Mouse (Mus musculus): ENCODE results near the gene Baz1a.
"Not testable (repeated sequence)": the region's sequence is repeated elsewhere in the genome, so short reads cannot be mapped to it uniquely, and the experiment has no call there.

Gene Baz1a

GRCm38 (mm10) chr12:54980939-54981338, 33.2 kb downstream of the Baz1a start:
- DNase-seq (ENCODE audit: low spot score) = no peak

GRCm38 (mm10) chr12:54980532-54980931, 33.6 kb downstream of the Baz1a start:
- DNase-seq (ENCODE audit: low spot score) = no peak

GRCm38 (mm10) chr12:54969033-54969432, 45.1 kb downstream of the Baz1a start:
- DNase-seq (ENCODE audit: low spot score) = no peak

GRCm38 (mm10) chr12:54965532-54966160, 48.5 kb downstream of the Baz1a start:
- no peak for DNase-seq (ENCODE audit: low spot score)

- DNase-seq (ENCODE audit: low spot score) = no peak
Observed at GRCm38 (mm10) chr12:54959569-54959968, 54.6 kb downstream of the Baz1a start.

GRCm38 (mm10) chr12:54956974-54957373, 57.2 kb downstream of the Baz1a start:
- DNase-seq (ENCODE audit: low spot score) = no peak

- DNase-seq (ENCODE audit: low spot score) = no peak
Observed at GRCm38 (mm10) chr12:54956457-54956856, 57.7 kb downstream of the Baz1a start.

GRCm38 (mm10) chr12:54946116-54946515, 68.0 kb downstream of the Baz1a start:
- DNase-seq (ENCODE audit: low spot score) = no peak

GRCm38 (mm10) chr12:54942586-54943157, 71.5 kb downstream of the Baz1a start:
- not testable (repeated sequence) for DNase-seq (ENCODE audit: low spot score)

GRCm38 (mm10) chr12:54937581-54938343, 76.4 kb downstream of the Baz1a start:
- DNase-seq (ENCODE audit: low spot score) = not testable (repeated sequence)

- DNase-seq (ENCODE audit: low spot score) = no peak
Observed at GRCm38 (mm10) chr12:54910387-54910786, 103.8 kb downstream of the Baz1a start.

GRCm38 (mm10) chr12:54892559-54892958, 121.6 kb downstream of the Baz1a start:
- not testable (repeated sequence) for DNase-seq (ENCODE audit: low spot score)

GRCm38 (mm10) chr12:54890426-54890825, 123.7 kb downstream of the Baz1a start:
- no peak for DNase-seq (ENCODE audit: low spot score)

GRCm38 (mm10) chr12:54887580-54888127, 126.5 kb downstream of the Baz1a start:
- DNase-seq (ENCODE audit: low spot score) = no peak

- DNase-seq (ENCODE audit: low spot score) = peak; percentile 75
Observed at GRCm38 (mm10) chr12:54879630-54880029, 134.5 kb downstream of the Baz1a start.

GRCm38 (mm10) chr12:54879211-54879610, 134.9 kb downstream of the Baz1a start:
- no peak for DNase-seq (ENCODE audit: low spot score)

- DNase-seq (ENCODE audit: low spot score) = no peak
Observed at GRCm38 (mm10) chr12:54877875-54878274, 136.3 kb downstream of the Baz1a start.

- DNase-seq (ENCODE audit: low spot score) = no peak
Observed at GRCm38 (mm10) chr12:54876879-54877278, 137.3 kb downstream of the Baz1a start.

GRCm38 (mm10) chr12:54874711-54875110, 139.4 kb downstream of the Baz1a start:
- no peak for DNase-seq (ENCODE audit: low spot score)

GRCm38 (mm10) chr12:54862606-54863535, 151.3 kb downstream of the Baz1a start, which contains the start of gene Cfl2:
Gene Cfl2, minus strand, starts transcription at chr12:54862877.
- DNase-seq (ENCODE audit: low spot score) = peak; percentile 90

- peak; percentile 73 for DNase-seq (ENCODE audit: low spot score)
Observed at GRCm38 (mm10) chr12:54861991-54862605, 152.1 kb downstream of the Baz1a start.
